In the genomic region with DNA sequence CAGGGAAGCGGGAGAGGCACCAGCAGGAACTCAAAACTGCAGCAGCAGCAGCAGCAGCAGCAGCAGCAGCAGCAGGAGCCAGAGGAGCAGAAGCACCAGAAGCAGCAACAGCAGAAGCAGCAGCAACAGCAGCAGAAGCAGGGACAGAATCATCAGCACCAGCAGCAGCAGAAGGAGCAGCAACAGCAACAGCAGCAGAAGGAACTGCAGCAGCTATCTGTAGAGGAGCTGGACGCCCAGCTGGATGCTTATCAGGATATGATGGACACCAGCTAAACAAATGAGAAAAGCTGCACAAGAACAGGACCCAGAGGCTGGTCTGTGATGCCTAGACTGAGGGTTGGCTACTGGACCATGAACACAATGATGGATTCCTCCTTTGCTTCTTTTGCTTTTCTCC, we compare ENCODE assay signal across 21 mouse cellular contexts. TPM values are rescaled to one million over a fixed set of nuclear protein-coding genes. Genes with fewer than 3 reads are reported as not detected.
A peak's percentile ranks its signal among the peaks of the same experiment; 100 is the strongest.
DNase-seq lines count a peak whose midpoint lies in the region.
"Not testable (repeated sequence)": the region's sequence is repeated elsewhere in the genome, so short reads cannot be mapped to it uniquely, and the experiment has no call there.
"Had no signal": no experiment of that assay in that cellular context is flagged by ENCODE, and none has a peak within 500 bp of the region (broad histone marks: within the 10 kb centered on the region; RNA-seq: fewer than 3 reads in every experiment).

No protein-coding gene starts in this region.

- peak; percentile 1 for DNase-seq in adrenal gland, postnatal 10 days
- DNase-seq in frontal cortex, postnatal 36 days (ENCODE audit: low spot score in 2 of 2) = peak; percentile 0 to 1
- DNase-seq in heart, postnatal 25 days (ENCODE audit: low spot score) = peak; percentile 1
- DNase-seq in kidney, postnatal 4 days = peak; percentile 3 to 12
- peak; percentile 4 to 12 for DNase-seq in left cerebral cortex, postnatal 10 days (ENCODE audit: extremely low spot score in 1 of 2, low spot score in 2 of 2)
- DNase-seq in ovary, postnatal 10 days (ENCODE audit: low spot score) = peak; percentile 10
- peak; percentile 4 to 6 for DNase-seq in spleen, postnatal 36 days (ENCODE audit: low spot score in 2 of 2)
- peak; percentile 24 for DNase-seq in urinary bladder, adult 2 months (ENCODE audit: low spot score)

- intact Hi-C loops in heart, postnatal 25 days (cut with DNase I); left cerebral cortex, postnatal 10 days (cut with DNase I): not testable (repeated sequence)

RNA-seq across cellular contexts. Expression of a gene that starts 4.3 kb away (rescaled TPM):
- total RNA-seq in adrenal gland, postnatal 10 days (2021) = not detected
- total RNA-seq in heart, postnatal 25 days (2021) = not detected
- not detected for total RNA-seq in left cerebral cortex, postnatal 10 days (2021)
- polyA plus RNA-seq in urinary bladder, adult 2 months (2012; rRNA removed) = not detected in 2 replicates
- total RNA-seq: gastrocnemius, adult 8-10 months; hindbrain, postnatal 0 days; MEL had no signal
- polyA plus RNA-seq: activated CD4-positive, CD25-positive, alpha-beta regulatory T cell, adult 4 months; cortical plate, adult 2 months; embryonic facial prominence, embryonic 15.5 days; forebrain, embryonic 13.5 days; heart, embryonic 16.5 days; hindbrain, postnatal 0 days; kidney, embryonic 16.5 days; limb, embryonic 12.5 days; liver, embryonic 16.5 days; neural tube, embryonic 14.5 days; testis, adult 2 months had no signal

RNA-seq across cellular contexts. Expression of a gene that starts 5.9 kb away (rescaled TPM):
- not detected for total RNA-seq in adrenal gland, postnatal 10 days (2021)
- not detected for total RNA-seq in heart, postnatal 25 days (2021)
- total RNA-seq in left cerebral cortex, postnatal 10 days (2021) = not detected
- polyA plus RNA-seq in urinary bladder, adult 2 months (2012; rRNA removed) = not detected in 2 replicates
- total RNA-seq: gastrocnemius, adult 8-10 months; hindbrain, postnatal 0 days; MEL had no signal
- polyA plus RNA-seq: activated CD4-positive, CD25-positive, alpha-beta regulatory T cell, adult 4 months; cortical plate, adult 2 months; embryonic facial prominence, embryonic 15.5 days; forebrain, embryonic 13.5 days; heart, embryonic 16.5 days; hindbrain, postnatal 0 days; kidney, embryonic 16.5 days; limb, embryonic 12.5 days; liver, embryonic 16.5 days; neural tube, embryonic 14.5 days; testis, adult 2 months had no signal

RNA-seq across cellular contexts. Expression of a gene that starts 11.1 kb away (rescaled TPM):
- total RNA-seq in adrenal gland, postnatal 10 days (2021) = not detected
- total RNA-seq in heart, postnatal 25 days (2021) = not detected
- total RNA-seq in left cerebral cortex, postnatal 10 days (2021) = not detected
- polyA plus RNA-seq in urinary bladder, adult 2 months (2012; rRNA removed) = not detected in 2 replicates
- total RNA-seq: gastrocnemius, adult 8-10 months; hindbrain, postnatal 0 days; MEL had no signal
- polyA plus RNA-seq: activated CD4-positive, CD25-positive, alpha-beta regulatory T cell, adult 4 months; cortical plate, adult 2 months; embryonic facial prominence, embryonic 15.5 days; forebrain, embryonic 13.5 days; heart, embryonic 16.5 days; hindbrain, postnatal 0 days; kidney, embryonic 16.5 days; limb, embryonic 12.5 days; liver, embryonic 16.5 days; neural tube, embryonic 14.5 days; testis, adult 2 months had no signal

RNA-seq across cellular contexts. Expression of a gene that starts 16.2 kb away (rescaled TPM):
- not detected for total RNA-seq in adrenal gland, postnatal 10 days (2021)
- not detected for total RNA-seq in heart, postnatal 25 days (2021)
- total RNA-seq in left cerebral cortex, postnatal 10 days (2021) = not detected
- not detected in 2 replicates for polyA plus RNA-seq in urinary bladder, adult 2 months (2012; rRNA removed)
- total RNA-seq: gastrocnemius, adult 8-10 months; hindbrain, postnatal 0 days; MEL had no signal
- polyA plus RNA-seq: activated CD4-positive, CD25-positive, alpha-beta regulatory T cell, adult 4 months; cortical plate, adult 2 months; embryonic facial prominence, embryonic 15.5 days; forebrain, embryonic 13.5 days; heart, embryonic 16.5 days; hindbrain, postnatal 0 days; kidney, embryonic 16.5 days; limb, embryonic 12.5 days; liver, embryonic 16.5 days; neural tube, embryonic 14.5 days; testis, adult 2 months had no signal

RNA-seq across cellular contexts. Expression of a gene that starts 21.4 kb away (rescaled TPM):
- not detected for total RNA-seq in adrenal gland, postnatal 10 days (2021)
- not detected for total RNA-seq in heart, postnatal 25 days (2021)
- not detected for total RNA-seq in left cerebral cortex, postnatal 10 days (2021)
- polyA plus RNA-seq in urinary bladder, adult 2 months (2012; rRNA removed) = not detected in 2 replicates
- total RNA-seq: gastrocnemius, adult 8-10 months; hindbrain, postnatal 0 days; MEL had no signal
- polyA plus RNA-seq: activated CD4-positive, CD25-positive, alpha-beta regulatory T cell, adult 4 months; cortical plate, adult 2 months; embryonic facial prominence, embryonic 15.5 days; forebrain, embryonic 13.5 days; heart, embryonic 16.5 days; hindbrain, postnatal 0 days; kidney, embryonic 16.5 days; limb, embryonic 12.5 days; liver, embryonic 16.5 days; neural tube, embryonic 14.5 days; testis, adult 2 months had no signal

Comparison
In these comparisons a context has a peak if more than half of its experiments do, and no peak if none do; other contexts are left out.
1. Peak in every context shown above with its lines: DNase-seq.